Mouse (Mus musculus): ENCODE data around the gene Coil. TPM values are rescaled to one million over a fixed set of nuclear protein-coding genes. Genes with fewer than 3 reads are reported as not detected.
"Not testable (repeated sequence)": the region's sequence is repeated elsewhere in the genome, so short reads cannot be mapped to it uniquely, and the experiment has no call there.

The Coil gene
- polyA plus RNA-seq, 1 experiment from 2014 or later: 21.1 TPM

GRCm38 (mm10) chr11:88977188-88977587 lies 7.1 kb downstream of the Coil start:
- H3K36me3 ChIP-seq (ENCODE audit: poor library complexity, severe bottlenecking): peaks cover 14% of the 10 kb centered on the region
- ATAC-seq: no peak
- no peaks in the 10 kb centered on the region for H3K27me3 ChIP-seq
- H3K4me1 ChIP-seq: peaks cover 17% of the 10 kb centered on the region
- H3K4me2 ChIP-seq: no peak overlapping the region
- no peak overlapping the region for H3K4me3 ChIP-seq
- no peak overlapping the region for H3K9ac ChIP-seq
- no peaks in the 10 kb centered on the region for H3K9me3 ChIP-seq (replicated peaks)
- 92% methylated on average over 5 of the region's 5 CpGs for WGBS
- no peak overlapping the region for H3K27ac ChIP-seq

- ATAC-seq: no peak
- Histone ChIP-seq H3K27ac (no peak overlapping the region), H3K4me1 (no peaks in the 10 kb centered on the region), H3K9me3 (replicated peaks) (no peaks in the 10 kb centered on the region), H3K9ac (no peak overlapping the region), H3K36me3 (ENCODE audit: poor library complexity, severe bottlenecking) (peaks cover 53% of the 10 kb centered on the region), H3K27me3 (no peaks in the 10 kb centered on the region), H3K4me2 (no peak overlapping the region), H3K4me3 (no peak overlapping the region)
- WGBS: 93% methylated on average over 8 of the region's 8 CpGs
These were observed 11.3 kb downstream of the Coil start for GRCm38 (mm10) chr11:88981337-88981736.

- ATAC-seq: no peak
- Histone ChIP-seq H3K4me3 (no peak overlapping the region), H3K9me3 (replicated peaks) (no peaks in the 10 kb centered on the region), H3K36me3 (ENCODE audit: poor library complexity, severe bottlenecking) (peaks cover 77% of the 10 kb centered on the region), H3K9ac (no peak overlapping the region), H3K27me3 (no peaks in the 10 kb centered on the region), H3K4me1 (no peaks in the 10 kb centered on the region), H3K27ac (no peak overlapping the region), H3K4me2 (no peak overlapping the region)
- 89% methylated on average over 10 of the region's 10 CpGs for WGBS
These were observed 16.6 kb downstream of the Coil start for GRCm38 (mm10) chr11:88986616-88987015.

- WGBS: 78% methylated on average over 5 of the region's 5 CpGs
- Histone ChIP-seq H3K27me3 (no peaks in the 10 kb centered on the region), H3K9me3 (replicated peaks) (no peaks in the 10 kb centered on the region), H3K36me3 (ENCODE audit: poor library complexity, severe bottlenecking) (peaks cover 59% of the 10 kb centered on the region), H3K4me2 (no peak overlapping the region), H3K9ac (no peak overlapping the region), H3K4me1 (no peaks in the 10 kb centered on the region), H3K4me3 (no peak overlapping the region), H3K27ac (no peak overlapping the region)
- ATAC-seq: no peak
These were observed 18.9 kb downstream of the Coil start for GRCm38 (mm10) chr11:88988956-88989355.

- Histone ChIP-seq H3K27ac (no peak overlapping the region), H3K27me3 (no peaks in the 10 kb centered on the region), H3K9me3 (replicated peaks) (no peaks in the 10 kb centered on the region), H3K4me1 (no peaks in the 10 kb centered on the region), H3K36me3 (ENCODE audit: poor library complexity, severe bottlenecking) (peaks cover 53% of the 10 kb centered on the region), H3K4me3 (no peak overlapping the region), H3K4me2 (no peak overlapping the region), H3K9ac (no peak overlapping the region)
- ATAC-seq: no peak
- WGBS: 76% methylated on average over 5 of the region's 5 CpGs
These were observed 19.5 kb downstream of the Coil start for GRCm38 (mm10) chr11:88989530-88989929.

- ATAC-seq: no peak
- WGBS: 53% methylated on average over 7 of the region's 7 CpGs
These were observed 23.1 kb downstream of the Coil start for GRCm38 (mm10) chr11:88993186-88993585.

DNA sequence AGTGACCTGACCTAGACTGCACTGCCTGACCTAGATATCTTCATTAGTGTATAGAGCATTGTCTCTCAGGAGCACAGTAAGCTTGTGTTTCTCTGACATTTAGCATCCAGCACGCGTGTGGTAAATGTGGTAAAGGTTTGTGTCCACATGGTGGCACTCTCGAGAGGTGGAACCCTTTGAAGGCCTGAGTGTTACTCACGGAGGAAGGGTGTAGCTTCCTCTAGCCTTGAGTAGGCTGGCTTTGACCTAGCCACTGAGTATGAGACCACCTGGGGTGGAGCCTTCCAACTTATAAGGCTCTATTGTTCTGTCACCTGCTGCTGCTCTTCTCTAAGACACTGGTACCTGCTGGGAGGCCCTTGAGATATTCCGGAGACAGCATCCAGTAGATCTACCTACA lies 23.6 kb downstream of the Coil start:
- peaks cover under 1% of the 10 kb centered on the region; the same call in 1 of the 2 replicates for H3K27me3 ChIP-seq
- no peaks in the 10 kb centered on the region for H3K9me3 ChIP-seq (replicated peaks)
- H3K9ac ChIP-seq: no peak overlapping the region
- H3K36me3 ChIP-seq (ENCODE audit: poor library complexity, severe bottlenecking): peaks cover 18% of the 10 kb centered on the region
- H3K27ac ChIP-seq: no peak overlapping the region
- WGBS: 17% methylated on average over 5 of the region's 5 CpGs
- no peaks in the 10 kb centered on the region for H3K4me1 ChIP-seq
- ATAC-seq: no peak
- no peak overlapping the region for H3K4me2 ChIP-seq
- no peak overlapping the region for H3K4me3 ChIP-seq

More at GRCm38 (mm10) chr11:88993186-88993585, 23.1 kb downstream of the Coil start:
- H3K4me3 ChIP-seq: no peak overlapping the region
- H3K9me3 ChIP-seq (replicated peaks): no peaks in the 10 kb centered on the region
- no peaks in the 10 kb centered on the region for H3K4me1 ChIP-seq
- H3K4me2 ChIP-seq: no peak overlapping the region
- H3K27me3 ChIP-seq: no peaks in the 10 kb centered on the region; the same call in 1 of the 2 replicates
- no peak overlapping the region for H3K27ac ChIP-seq
- no peak overlapping the region for H3K9ac ChIP-seq
- H3K36me3 ChIP-seq (ENCODE audit: poor library complexity, severe bottlenecking): peaks cover 20% of the 10 kb centered on the region

DNA sequence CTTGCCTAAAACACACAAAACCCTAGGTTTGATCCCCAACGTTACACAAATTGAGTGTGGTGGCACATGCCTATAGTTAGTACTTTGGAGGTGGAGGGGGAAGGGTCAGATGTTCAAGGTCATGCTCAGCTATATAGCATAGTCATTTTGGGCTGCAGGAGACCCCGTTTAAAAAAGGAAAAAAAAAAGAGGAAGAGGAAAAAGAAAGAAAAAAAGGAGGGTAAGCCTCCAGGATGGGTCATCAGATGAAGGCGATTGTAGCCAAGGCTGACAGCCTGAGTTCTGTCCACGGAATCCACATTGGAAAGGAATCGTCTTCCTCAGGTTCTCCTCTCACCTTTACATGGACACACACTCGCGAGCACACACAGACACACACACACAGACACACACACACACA lies 24.4 kb downstream of the Coil start:
- WGBS: 89% methylated on average over 7 of the region's 7 CpGs

GRCm38 (mm10) chr11:88995616-88996015 lies 25.6 kb downstream of the Coil start:
- Histone ChIP-seq H3K27ac (no peak overlapping the region), H3K4me1 (peaks cover 11% of the 10 kb centered on the region; the same call in 1 of the 2 replicates), H3K4me2 (no peak overlapping the region), H3K27me3 (peaks cover 21% of the 10 kb centered on the region), H3K4me3 (no peak overlapping the region), H3K9me3 (replicated peaks) (no peaks in the 10 kb centered on the region), H3K36me3 (ENCODE audit: poor library complexity, severe bottlenecking) (peaks cover 12% of the 10 kb centered on the region), H3K9ac (no peak overlapping the region)
- no peak for ATAC-seq
- 83% methylated on average over 2 of the region's 2 CpGs for WGBS

More for the DNA sequence above, 24.4 kb downstream of the Coil start:
- Histone ChIP-seq H3K9me3 (replicated peaks) (no peaks in the 10 kb centered on the region), H3K27me3 (peaks cover 9% of the 10 kb centered on the region), H3K4me2 (no peak overlapping the region), H3K36me3 (ENCODE audit: poor library complexity, severe bottlenecking) (peaks cover 14% of the 10 kb centered on the region), H3K4me3 (no peak overlapping the region), H3K4me1 (peaks cover 8% of the 10 kb centered on the region; the same call in 1 of the 2 replicates), H3K9ac (no peak overlapping the region), H3K27ac (no peak overlapping the region)
- ATAC-seq: no peak

GRCm38 (mm10) chr11:88996427-88996826 lies 26.4 kb downstream of the Coil start:
- Histone ChIP-seq H3K4me3 (no peak overlapping the region), H3K27me3 (peaks cover 21% of the 10 kb centered on the region), H3K4me2 (no peak overlapping the region), H3K36me3 (ENCODE audit: poor library complexity, severe bottlenecking) (peaks cover 4% of the 10 kb centered on the region), H3K27ac (no peak overlapping the region), H3K4me1 (peaks cover 11% of the 10 kb centered on the region; the same call in 1 of the 2 replicates), H3K9me3 (replicated peaks) (no peaks in the 10 kb centered on the region), H3K9ac (no peak overlapping the region)
- ATAC-seq: no peak
- WGBS: 75% methylated on average over 7 of the region's 7 CpGs

- H3K4me3 ChIP-seq; H3K4me2 ChIP-seq; H3K27ac ChIP-seq; ATAC-seq; H3K36me3 ChIP-seq (ENCODE audit: poor library complexity, severe bottlenecking); H3K9ac ChIP-seq; H3K9me3 ChIP-seq (replicated peaks): not testable (repeated sequence)
- Histone ChIP-seq H3K27me3 (peaks cover 21% of the 10 kb centered on the region), H3K4me1 (peaks cover 11% of the 10 kb centered on the region; the same call in 1 of the 2 replicates)
- WGBS: 90% methylated on average over 5 of the region's 5 CpGs
These were observed 27.3 kb downstream of the Coil start for GRCm38 (mm10) chr11:88997343-88997742.

- no peak overlapping the region for H3K4me2 ChIP-seq
- no peak overlapping the region for H3K4me3 ChIP-seq
- no peaks in the 10 kb centered on the region for H3K9me3 ChIP-seq (replicated peaks)
- WGBS: 7% methylated on average over 3 of the region's 3 CpGs
- H3K9ac ChIP-seq: no peak overlapping the region
- H3K36me3 ChIP-seq (ENCODE audit: poor library complexity, severe bottlenecking): no peaks in the 10 kb centered on the region
- peaks cover 21% of the 10 kb centered on the region for H3K27me3 ChIP-seq
- H3K4me1 ChIP-seq: peaks cover 11% of the 10 kb centered on the region; the same call in 1 of the 2 replicates
- H3K27ac ChIP-seq: no peak overlapping the region
- no peak for ATAC-seq
These were observed 28.4 kb downstream of the Coil start for GRCm38 (mm10) chr11:88998406-88998805.

Data from forebrain, embryonic 13.5 days (tissue).